Mouse (Mus musculus) heart, adult 9 months (tissue): ENCODE results near the gene 1700013H16Rik.
A peak's percentile ranks its signal among the peaks of the same experiment; 100 is the strongest.

Experiments used
- DNase-seq, 2 experiments: peaks; one replicate each; pipeline ENCODE4 v3.0.0; 2022; ENCODE audit warnings: low spot score in 2 of 2

1700013H16Rik gene

DNA sequence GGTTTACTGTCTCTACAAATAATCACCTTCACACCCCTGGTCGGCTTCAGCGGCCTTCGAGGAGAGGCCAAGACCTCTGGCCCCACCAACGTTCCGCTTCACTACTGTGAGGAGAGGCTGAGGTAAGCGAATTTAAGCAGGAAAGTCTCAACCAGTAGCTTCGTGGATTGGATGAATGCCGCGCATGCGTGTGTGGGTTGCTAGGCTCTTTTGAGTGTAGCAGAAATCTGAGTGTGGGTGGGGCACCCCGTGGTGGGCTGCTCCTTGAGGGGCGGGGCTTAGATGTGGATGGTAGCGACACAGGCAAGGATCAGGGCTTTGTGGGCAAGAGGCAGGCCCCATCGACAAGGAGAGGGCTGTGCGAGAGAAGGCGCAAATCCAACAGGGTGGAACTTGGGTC lies at the start of gene 1700013H16Rik:
Gene 1700013H16Rik, minus strand, starts transcription at position 96 of the 400 bp plus-strand sequence.
- DNase-seq, result no peak

DNA sequence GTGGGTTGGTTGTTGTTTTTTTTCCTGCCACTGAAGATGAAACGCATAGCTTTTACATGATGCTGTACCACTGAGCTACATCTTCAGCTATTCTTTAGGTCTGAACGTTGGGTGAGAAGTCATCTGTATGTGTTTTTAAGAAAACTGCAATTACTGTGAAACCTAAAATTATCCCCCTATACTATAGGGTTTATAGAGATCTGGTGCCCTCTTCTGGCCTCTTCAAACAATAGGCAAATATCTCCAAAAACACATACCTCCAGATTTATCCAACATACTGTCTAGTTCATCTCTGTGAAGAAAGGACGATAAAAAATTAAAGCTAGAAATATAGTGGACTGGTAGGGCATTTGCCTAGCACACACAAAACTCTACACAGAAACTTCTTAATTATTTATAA lies 41.4 kb upstream of the 1700013H16Rik start:
- DNase-seq, result no peak

DNA sequence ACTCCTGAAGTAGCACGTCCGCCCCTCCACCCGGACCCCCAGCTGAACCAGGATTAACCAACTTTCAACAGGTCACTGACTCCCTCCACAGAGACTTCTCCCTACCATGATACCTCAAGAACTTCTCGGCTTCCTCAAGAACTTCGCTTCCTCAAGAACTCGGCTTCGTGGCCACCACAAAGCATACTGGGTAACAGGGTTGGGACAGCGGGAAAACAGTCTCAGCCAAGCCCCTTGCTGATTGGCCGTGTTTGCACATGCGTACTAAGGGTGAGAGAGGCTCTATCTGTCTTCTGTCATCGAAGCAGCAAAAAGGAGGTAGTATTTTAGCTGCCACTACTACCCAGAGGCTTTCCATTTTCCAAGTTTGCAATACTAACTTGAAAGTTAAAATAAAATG lies 39.9 kb upstream of the 1700013H16Rik start, which contains the start of gene Xlr:
Gene Xlr, minus strand, starts transcription at position 188 of the 400 bp plus-strand sequence.
- DNase-seq, result peak in 1 of 2 experiments; percentile 15

DNA sequence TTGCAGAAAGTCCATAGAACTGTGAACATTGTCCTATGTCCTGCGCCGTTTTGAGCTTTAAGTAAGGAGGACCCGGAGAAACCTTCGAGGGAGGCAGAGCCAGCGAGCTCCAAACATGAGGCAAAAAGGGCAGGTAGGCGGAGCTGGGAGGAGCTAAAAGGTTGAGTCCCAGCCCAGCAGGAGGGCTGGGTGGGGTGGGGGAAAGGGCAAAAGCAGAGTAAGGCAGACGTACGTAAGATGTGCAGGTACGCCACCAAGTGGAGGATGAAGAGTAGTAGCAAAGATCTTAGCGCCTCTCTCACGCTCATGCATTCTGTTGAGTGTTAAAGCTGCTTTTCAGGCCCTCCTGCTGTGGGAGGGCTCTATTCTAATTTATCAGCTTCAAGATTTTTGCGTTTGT lies 18.6 kb upstream of the 1700013H16Rik start, which contains the start of gene Zfp36l3:
Gene Zfp36l3, minus strand, starts transcription at position 119 of the 400 bp plus-strand sequence.
- DNase-seq, result no peak

DNA sequence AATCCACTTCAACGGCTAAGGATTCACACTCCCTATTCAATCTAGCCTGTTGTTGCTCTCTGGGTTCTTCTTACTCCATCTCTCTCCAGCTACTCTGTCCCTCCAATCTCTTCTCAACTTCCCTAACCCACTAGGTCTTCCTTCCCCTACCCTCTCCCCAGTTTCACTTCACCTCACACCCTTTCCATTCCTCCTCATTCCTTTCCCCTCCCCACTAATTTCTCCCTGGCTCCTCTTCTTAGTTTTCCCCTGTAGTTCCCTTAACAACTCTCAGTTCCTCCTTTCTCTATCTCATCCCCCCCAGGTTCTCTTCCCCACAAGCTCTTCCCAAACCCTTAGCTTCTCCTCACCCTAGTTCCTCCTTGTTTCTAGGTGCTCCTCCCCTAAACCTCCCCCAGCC lies 4.8 kb downstream of the 1700013H16Rik start:
- peak in 1 of 2 experiments; percentile 5 for DNase-seq

DNA sequence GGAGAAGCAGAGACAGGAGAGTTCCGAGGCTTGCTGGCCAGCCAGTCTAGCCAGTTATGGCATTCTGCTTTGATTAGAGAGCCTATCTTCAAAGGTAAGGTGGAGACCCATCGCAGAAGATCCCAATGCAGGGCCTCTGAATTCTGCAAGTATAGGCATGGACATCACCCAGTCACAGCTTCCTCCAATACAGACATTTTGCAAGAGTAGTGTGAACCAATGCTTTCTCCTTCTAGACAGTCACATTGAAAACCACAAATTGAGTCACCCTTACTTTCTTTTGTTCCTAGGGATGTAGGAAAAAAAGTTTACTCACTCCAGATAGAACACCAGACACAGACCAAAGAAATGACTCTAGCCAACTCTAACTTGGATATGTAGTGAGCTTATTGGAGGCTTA lies 28.7 kb downstream of the 1700013H16Rik start:
- DNase-seq, result no peak

DNA sequence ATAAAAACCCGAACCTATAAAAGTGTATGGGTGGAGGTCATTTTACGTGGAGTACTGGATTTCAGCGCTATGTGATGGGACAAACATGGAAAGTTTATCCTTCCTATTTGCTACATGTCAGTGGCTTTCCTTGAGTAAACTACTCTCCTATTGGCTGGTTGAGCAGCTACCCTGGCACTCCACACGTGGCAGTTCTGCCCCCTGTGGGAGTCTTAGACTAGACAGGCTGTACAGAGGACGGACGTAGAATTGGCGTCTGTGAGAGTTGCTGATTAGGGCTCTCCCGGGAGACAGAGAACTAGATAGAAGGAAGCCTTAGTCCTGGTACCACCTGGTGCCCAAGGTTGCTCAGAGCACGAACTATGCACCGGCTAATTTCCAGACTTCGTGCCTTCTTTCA lies 33.0 kb downstream of the 1700013H16Rik start, which contains the start of gene 4930502E18Rik:
Gene 4930502E18Rik, plus strand, starts transcription at position 231 of the 400 bp plus-strand sequence.
- no peak for DNase-seq

DNA sequence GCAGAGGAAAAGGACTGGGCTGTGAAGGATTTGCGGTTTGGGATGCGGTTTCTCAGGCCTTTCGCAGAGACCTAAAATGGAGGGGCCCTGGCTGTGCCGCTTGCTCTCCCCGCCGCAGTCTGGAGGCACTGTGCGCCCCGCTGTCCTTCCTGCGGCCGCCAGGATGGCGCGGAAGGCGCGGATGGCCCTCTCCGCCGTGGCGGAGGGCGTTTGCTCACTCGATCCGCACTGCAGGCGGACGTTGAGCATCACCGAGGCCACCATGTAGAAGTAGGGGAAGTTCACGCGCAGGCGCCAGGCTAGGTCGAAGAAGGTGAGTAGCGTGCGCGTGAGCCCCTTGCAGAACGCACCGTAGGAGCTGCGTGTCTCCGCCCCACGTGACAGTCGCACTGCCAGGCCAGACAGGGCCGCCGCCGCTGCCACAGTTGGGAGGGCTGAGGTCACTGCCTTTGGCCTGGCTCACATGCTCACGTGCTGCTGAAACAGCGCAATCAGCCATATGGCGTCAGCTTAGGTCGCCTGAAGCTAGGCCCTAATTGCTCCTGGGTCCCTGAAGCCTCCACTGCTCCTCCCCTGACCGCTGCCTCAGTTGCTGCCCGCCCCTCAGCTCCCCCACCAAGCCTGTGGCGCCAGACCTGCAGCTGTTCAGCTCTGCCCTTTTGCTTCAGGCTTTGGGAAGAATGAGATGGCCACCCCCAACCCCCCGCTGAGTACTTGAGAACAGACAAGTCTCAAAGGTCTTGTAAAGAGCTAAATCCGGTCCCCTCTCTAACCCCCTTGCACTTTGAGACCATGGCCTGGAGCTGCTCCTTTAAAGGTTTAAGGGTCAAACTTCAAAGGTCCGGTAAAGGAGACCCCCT lies 41.1 kb downstream of the 1700013H16Rik start:
- peak; percentile 1 to 17 for DNase-seq

DNA sequence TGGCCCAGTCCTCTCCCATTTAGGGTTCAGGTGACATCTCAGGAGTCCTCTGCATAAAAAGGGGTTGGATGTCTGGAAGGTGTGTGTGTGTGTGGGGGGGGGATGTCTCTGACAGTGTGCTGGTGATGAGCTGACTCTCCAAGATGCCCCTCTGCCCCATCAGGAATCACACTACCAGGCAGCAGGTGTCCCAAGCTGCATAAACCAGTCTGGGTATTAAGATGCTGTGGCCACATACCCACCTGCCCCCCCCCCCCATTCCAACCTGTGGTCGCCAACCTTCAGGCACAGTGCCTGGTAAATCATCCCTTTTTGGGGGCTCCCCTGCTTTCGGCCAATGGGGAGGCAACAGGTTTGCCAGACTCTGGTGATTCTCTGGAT lies 41.7 kb downstream of the 1700013H16Rik start:
- no peak for DNase-seq

DNA sequence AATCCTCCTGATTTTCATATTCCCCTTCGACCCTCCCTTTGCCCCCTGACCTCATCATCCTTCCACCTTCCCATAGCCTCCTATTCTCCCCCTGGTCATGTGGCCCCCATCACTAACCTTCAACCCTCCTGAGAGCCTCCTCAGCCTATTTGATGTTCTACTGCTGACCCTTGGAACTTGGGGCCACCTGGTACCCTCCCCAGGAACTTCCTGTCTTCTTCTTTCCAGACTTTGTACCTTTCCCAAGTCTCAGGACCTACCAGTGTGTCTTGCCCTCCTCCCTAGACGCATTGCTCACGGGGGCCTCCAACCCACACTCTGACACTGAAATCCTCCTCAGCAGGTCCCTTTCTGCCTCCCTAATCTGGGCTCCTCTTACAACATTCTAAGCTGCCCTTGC lies 55.0 kb downstream of the 1700013H16Rik start:
- no peak for DNase-seq

DNA sequence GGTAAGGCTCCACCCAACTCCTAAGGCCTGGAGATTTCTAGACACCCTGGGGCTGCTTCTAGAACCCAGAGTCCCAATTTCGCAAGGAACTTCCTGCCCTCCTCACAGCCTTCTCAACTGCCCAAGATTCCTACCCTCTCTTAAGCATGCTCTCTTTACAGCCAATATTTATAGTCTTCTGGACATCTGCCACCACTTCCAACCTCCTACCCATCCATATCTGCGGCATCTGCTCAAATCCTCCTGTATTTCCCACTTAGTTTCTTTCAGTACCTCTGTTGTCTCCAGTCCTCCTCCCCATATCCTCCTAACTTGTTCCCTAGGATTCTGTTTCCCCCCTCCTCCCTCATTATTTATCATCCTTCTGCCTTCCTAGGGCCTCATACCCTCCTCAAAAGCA lies 58.4 kb downstream of the 1700013H16Rik start:
- DNase-seq, result no peak

DNA sequence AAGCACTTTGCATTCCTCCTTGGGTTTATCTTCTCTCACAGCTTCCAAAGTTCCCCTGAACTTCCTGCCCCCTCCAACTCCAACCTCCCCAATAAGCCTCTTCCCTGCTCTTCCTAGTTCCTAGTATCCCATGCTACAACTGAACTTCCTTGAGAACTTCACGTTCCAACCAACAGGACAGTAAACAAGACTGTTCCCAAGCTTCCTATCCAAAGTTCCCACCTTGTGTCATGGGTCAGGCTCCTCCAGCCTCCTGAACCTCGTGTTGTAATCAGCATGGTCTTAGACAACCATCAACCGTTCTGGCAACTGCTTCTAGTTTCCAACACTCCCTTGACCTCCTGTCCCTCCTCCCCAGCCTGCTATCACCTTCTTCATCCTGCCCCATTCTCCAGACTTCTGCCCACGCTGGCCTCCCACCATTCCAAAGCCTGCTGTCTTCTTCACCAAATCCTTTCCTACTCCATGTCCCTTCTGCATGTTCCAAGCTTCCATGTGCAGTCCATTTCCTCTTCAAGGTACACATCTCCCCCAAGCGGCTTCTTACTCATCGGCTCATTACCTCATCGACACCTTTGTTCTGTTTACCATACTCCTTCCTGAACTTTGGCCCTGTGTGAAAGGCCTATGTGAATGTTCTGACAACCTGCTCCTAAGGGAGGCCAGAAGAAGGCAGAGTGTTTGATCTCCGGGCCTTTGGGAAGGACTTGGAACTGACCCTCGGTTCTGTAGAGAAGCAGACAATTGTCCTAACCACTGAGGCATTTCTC lies 63.4 kb downstream of the 1700013H16Rik start:
- DNase-seq, result no peak

DNA sequence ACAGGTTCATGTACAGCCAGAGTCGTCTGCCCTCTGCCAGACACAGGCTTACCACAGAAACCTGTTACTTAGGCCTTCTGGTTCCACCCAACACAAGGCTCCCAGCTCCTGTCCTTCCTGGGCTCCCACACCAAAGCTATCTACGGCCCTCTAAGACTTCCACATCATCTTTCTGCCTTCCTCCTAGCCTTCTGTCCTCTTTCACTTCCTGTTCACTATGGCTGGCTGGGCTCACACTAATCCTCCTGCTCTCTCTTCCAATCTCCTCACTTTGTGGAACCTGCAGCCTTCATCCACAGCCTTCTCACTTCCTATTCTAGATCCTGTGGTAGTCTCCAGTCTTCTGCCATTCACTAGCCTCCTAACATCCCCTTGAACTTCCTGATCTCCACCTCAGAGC lies 64.5 kb downstream of the 1700013H16Rik start:
- DNase-seq, result no peak
